Mouse (Mus musculus): ENCODE results near the gene Ppp1r37. TPM values are rescaled to one million over a fixed set of nuclear protein-coding genes. Genes with fewer than 3 reads are reported as not detected.
"Not testable (repeated sequence)": the region's sequence is repeated elsewhere in the genome, so short reads cannot be mapped to it uniquely, and the experiment has no call there.

Ppp1r37 gene
- 10 to 100 TPM; 61.6 to 72.9 (median 63.8) TPM for total RNA-seq (2022)

DNA sequence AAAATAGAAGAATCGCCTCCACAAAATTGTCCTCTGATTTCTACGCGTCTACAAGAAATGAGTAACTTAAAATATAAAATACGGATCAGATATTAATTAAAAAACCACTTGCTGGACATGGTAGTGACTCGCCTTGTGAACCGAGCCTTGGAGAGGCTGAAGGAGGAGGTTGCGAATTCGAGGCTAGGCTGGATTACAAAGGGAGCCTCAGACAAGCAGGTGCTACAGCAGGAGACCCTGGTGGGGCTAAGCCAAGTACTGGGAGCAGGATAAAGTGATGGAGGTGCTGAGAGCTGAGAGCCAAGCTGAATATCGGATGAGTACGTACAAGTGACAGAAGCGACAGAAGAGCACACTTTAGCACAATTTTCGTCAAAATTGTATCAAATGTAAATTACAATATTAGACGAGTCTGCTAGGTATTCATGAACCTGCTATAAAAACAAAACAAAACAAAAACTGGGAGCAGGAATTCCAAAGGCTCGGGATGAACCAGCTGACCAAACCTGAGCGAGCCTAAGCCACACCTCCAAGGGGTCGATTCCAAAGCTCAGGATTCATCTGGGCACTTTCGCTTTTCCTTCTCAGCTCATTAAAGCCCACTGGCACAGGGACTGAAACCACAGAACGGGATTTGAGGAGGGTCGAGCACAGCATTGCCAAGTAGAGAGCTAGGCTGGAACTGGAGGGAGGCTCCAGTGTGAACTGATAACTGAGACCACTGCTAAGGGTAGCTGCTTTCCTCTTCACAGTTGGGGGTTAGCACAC is at the start of gene Ppp1r37:
TSS of gene Ppp1r37 (minus strand) at position 434 of the 768 bp plus-strand sequence.
- no peak for DNase-seq (ENCODE audit: low spot score)

GRCm38 (mm10) chr7:19610969-19611368 is 48.1 kb upstream of the Ppp1r37 start:
- DNase-seq (ENCODE audit: low spot score): no peak

DNA sequence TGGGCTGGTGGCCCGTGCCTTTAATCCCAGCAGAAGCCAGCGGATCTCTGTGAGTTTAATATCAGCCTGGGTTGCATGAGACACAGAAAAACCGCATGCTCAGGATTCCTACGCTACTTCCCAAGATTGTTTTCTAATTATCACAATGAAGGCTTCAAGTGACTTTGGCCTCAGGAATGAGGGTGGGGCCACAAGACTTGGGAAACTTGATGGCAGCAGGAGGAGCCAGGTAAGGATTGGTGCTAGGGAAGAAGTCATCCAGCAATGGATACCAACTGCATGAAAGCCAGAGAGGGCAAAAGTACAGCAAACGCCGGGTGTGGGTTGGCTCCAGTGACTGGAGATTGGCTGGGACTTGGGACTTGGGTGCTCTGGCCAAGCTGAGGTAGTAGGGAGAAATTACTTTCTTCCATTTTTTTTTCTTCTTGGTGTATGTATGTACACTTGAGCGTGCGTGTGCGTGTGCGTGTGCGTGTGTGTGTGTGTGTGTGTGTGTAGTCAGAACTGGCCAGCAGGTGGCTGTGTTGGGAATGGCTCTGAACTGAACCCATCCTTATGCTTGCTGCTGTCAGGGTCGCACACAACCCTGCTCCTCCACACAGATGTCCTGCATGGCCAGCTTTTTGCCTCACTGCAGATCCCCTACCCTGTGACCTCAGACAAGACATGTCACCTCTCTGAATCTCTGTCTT is 46.9 kb upstream of the Ppp1r37 start:
- no peak for DNase-seq (ENCODE audit: low spot score)

GRCm38 (mm10) chr7:19607291-19607690 is 44.4 kb upstream of the Ppp1r37 start:
- DNase-seq (ENCODE audit: low spot score): no peak

GRCm38 (mm10) chr7:19604606-19605214 is 41.8 kb upstream of the Ppp1r37 start:
- DNase-seq (ENCODE audit: low spot score): not testable (repeated sequence)

GRCm38 (mm10) chr7:19603849-19604605 is 41.2 kb upstream of the Ppp1r37 start, which contains the start of gene Clasrp:
TSS of gene Clasrp (minus strand) at chr7:19604486.
- peak; percentile 97 for DNase-seq (ENCODE audit: low spot score)

DNA sequence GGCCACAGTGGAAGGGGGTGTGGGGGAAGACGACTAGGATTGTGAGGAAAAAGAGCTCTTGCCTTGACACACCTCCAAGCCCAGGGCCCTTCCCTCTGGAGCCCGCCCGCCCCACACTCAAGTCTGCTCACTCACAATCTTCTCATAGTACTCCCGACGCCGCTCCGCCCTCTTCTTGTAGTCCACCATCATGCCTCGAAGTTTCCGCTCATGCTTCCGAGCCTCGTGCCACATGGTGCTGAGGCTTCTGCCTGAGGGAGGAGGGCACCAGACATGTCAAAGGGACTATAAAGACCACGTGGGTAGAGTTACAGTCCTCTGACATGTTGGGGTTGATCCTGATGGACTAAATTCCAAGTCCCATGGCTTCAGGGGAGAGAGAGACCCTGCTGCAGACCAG is 40.2 kb upstream of the Ppp1r37 start:
- no peak for DNase-seq (ENCODE audit: low spot score)

GRCm38 (mm10) chr7:19600562-19600961 is 37.7 kb upstream of the Ppp1r37 start:
- DNase-seq (ENCODE audit: low spot score): no peak

DNA sequence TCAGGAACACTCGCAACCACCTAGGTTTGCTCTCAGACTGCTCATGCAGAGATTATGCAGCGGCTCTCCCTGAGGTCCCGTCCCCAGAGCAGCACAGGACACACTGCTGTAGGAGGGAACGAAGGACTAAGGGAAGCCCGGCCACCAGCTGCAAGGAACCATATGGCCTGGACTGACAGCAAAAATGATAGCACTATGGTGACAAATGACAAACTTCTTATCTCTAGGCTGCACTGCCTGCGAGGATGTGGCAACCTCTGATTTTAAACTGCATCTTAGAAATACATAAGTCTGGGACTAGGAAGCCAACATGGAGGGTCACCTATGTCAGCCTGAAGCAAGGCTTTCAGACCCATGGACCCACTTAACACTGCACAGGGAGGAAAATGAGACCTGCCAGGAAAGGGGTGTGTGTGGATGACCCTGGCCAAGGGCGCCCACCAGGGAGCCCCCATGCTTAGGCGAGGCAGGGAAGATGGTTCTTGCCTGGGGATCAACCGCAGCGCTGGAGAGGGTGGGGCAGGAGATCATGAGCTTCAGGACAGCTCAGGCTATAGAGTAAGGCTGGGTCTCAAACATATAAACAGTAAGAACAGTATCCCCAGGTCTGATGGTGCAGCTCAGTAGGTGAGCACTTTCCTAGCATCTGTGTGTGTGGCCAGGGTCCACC is 30.3 kb upstream of the Ppp1r37 start:
- no peak for DNase-seq (ENCODE audit: low spot score)

- peak; percentile 70 for DNase-seq (ENCODE audit: low spot score)
These were observed 27.0 kb upstream of the Ppp1r37 start for GRCm38 (mm10) chr7:19589917-19590316.

DNA sequence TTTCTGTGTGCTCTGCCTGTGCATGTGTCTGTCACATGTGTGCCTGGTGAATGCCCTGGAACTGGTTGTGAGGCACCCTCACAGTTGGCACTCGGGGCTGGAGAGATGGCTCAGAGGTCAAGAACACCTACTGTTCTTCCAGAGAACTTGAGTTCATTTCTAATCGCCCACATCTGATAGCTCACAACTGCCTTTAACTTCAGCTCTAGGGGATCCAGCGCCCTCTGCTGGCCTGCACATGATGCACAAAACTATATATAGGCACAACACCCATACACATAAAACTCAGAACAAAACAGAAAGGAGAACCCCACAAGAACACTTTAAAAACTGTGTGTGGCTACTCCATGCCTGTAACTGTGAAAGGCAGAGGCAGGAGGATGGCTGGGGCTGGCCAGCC is 26.3 kb upstream of the Ppp1r37 start:
- DNase-seq (ENCODE audit: low spot score): no peak

GRCm38 (mm10) chr7:19586269-19586668 is 23.4 kb upstream of the Ppp1r37 start:
- no peak for DNase-seq (ENCODE audit: low spot score)

DNA sequence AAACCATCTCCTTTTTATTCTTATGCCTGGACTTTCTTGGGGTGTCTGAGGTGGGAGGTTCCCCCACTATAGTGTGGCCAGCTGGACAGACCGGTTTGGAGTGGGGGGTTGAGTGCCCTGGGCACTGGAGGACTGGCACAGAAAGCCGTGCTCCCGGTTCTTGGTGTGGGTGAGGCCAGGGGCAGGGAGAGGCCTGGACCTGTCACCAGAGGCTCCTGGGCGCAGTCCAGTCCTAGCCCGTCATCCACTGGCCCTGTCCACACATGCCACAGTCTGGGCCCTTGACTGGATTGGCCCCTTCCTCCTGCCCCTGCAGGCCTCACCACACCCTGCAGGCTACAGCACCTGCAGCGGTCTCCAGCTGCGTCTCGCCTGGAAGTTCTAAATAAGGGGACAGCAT is 17.8 kb upstream of the Ppp1r37 start:
- DNase-seq (ENCODE audit: low spot score): no peak

DNA sequence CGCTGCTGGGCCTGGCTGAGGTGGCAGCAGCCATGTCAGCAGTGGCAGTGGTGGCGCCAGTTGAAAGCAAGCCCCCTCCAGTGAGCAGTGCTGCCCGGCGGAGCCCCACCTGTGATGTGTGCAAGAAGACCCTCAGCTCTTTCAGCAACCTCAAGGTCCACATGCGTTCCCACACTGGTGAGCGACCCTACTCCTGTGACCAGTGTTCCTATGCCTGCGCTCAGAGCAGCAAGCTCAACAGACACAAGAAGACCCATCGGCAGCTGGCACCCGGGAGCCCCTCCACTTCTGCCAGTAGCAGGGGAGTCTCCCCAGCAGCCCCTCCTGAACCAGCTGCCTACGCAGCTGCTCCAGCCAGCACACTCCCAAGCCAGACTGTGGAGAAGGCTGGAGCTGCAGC is 16.9 kb upstream of the Ppp1r37 start:
- DNase-seq (ENCODE audit: low spot score): no peak

DNA sequence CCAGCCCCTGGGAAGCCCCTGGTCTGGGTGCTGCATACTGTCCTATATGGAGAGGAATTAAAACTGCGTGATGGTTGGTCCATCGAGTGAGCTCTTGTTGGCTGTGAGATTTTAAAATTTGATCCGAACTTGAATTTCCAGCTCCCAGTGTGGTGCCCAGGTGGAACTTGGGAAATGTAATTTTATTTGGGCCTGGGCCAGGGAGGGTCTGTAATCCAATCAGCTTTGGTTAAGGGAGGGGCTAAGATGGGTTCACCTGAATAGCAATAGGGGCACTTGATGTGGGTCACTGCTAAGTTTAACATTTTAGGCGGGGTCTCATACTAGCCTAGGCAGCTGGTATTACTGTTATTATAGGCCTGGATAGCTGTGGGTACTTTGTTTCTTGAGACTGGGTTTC is 15.6 kb upstream of the Ppp1r37 start:
- DNase-seq (ENCODE audit: low spot score): no peak

DNA sequence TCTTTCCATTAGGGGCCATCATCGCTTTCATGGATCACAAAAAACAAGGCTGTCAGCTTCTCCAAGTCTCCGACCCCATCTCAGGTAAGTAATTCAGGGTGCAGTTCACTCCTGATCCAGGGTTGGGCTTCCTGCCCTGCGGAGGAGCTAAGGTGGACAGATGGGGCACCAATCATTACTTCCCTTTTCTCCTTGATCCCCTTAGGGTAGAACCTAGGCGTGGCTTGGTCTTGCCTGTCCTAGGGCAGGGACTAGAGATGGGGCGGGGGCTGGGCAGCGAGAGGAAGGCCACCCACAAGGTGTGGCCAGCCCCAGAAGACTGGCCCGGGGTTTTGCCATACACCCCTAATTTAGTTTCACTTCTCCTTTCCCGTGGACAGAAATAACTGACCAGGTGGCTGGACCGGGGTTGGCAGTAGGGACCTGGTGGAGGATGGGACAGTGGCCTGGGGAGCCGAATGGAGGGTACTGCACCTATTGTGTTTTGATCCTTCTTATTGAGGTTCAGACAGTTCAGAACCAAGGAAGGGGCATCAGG is 15.1 kb upstream of the Ppp1r37 start:
- no peak for DNase-seq (ENCODE audit: low spot score)

- no peak for DNase-seq (ENCODE audit: low spot score)
These were observed 14.4 kb upstream of the Ppp1r37 start, which contains the start of the genes Zfp296 and Gemin7 for GRCm38 (mm10) chr7:19577141-19577852. TSS of gene Zfp296 (plus strand) at chr7:19577287. TSS of gene Gemin7 (minus strand) at chr7:19577595.

DNA sequence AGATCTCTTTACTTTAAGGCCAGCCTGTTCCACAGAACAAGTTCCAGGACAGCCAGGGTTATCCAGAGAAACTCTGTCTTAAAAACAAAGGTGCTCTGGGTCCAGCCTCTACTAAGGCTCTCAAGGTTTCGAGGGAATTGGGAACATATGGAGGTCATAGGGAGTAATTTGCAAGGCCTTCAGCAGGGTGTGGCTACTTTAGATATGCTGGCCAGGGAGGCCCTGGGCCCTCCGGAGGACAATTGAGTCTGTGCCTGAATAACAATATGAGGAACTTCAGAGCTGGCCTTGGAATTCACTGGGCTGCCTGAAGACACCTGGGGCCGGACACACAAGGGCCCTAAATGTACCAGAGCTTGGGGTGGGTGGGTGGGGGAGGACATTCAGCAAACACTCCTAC is 12.7 kb upstream of the Ppp1r37 start:
- DNase-seq (ENCODE audit: low spot score): no peak

GRCm38 (mm10) chr7:19573776-19574140 is 10.9 kb upstream of the Ppp1r37 start:
- DNase-seq (ENCODE audit: low spot score): no peak
